Mouse (Mus musculus) layer of hippocampus, adult 9-11 months (tissue): ENCODE measurements at regions not wholly inside any gene's neighbourhood (a gene's known extent, or its start where the extent isn't known, plus 50 kb on each side); places are given as distances from the start of the nearest gene placed in this dataset.

ENCODE experiments used
- DNase-seq: peaks from one replicate; pipeline ENCODE4 v3.0.0; 2022

DNA sequence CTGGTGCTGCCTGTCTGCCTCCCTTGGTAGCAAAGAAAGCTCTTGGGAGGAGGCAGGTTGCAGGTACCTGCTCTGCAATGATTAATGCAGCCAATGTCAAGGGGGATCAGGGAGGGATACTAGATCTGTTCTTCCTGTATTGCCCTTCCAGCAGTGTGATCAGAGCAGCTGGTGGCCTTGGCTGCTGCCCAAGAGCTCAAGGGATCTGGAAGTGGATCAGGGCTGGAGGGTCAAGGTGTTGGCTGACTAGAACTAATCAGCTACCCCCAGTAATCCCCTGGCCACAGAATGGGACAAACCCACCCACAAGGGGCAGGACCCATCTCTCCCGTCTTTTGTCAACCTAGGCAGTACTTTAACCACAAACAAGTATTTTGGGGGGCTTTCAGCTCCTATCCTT is 211.8 kb upstream of the Atp6ap2 start:
- DNase-seq: no peak

DNA sequence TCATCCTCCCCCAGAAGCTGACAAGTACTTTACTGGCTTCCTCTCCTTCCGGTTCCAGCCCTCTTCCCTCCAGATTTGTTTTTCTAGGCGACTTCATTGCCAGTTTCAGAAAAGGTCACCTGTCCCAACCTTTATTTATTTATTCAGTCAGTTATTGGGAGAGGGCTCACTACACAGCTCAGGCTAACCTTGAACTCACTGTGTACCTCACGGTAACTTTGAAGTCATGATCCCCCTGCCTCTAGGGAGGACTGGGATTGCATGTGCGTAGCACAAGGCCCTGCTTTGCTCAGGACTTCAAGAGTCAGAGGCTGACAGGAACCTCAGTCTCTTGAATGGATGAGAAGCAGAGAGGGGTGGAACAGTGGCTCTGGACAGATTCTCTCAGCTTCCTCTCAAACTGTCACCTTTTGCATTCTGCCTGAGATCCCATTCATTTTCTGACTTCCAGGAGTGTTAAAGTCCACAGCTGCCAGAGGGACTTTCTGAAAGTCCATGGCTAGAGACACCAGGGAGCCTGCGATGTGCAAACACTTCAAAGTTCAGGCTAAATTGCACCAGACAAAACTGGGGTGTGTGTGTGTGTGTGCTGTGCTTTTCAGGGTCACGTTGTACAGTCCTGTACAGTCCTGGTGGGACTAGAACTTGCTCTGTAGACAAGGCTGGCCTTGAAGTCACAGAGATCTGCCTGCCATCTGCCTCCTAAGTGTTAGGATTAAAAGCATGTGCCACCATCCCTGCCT is 211.2 kb upstream of the Atp6ap2 start:
- DNase-seq: no peak

GRCm38 (mm10) chrX:12377441-12377840 is 210.2 kb upstream of the Atp6ap2 start:
- no peak for DNase-seq

DNA sequence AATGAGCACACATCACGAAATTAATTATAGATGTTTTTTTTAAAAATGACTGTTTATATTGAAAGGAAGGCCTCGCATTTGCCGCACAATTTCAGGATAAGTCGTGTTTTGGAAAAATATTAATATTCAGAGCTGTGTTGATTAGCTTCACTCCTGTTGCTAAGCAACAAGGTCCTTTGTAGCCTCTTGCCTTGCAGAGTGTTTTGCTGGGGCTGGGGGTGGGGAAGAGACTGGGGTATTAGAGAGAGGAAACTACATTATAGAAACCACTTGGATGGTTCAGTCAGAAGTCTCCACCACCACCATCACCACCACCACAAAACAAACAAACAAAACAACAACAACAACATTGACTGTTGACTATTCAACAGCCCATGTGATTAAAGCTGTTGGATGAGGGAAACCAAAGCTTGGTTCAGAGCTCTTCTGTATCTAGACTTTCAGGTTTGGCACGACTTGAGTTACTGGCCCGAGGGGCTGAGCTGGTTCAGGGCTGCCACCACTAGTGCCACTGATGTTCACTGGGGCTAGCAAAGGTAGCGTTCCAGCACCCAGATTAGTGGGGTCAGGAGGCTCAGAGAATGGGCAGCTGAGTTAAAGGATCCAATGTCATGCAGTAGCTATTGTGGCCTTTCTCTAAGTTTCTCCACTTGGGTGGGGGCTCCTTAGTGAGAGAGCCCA is 195.3 kb upstream of the Atp6ap2 start:
- no peak for DNase-seq

GRCm38 (mm10) chrX:12409319-12409718 is 178.3 kb upstream of the Atp6ap2 start:
- DNase-seq: no peak

DNA sequence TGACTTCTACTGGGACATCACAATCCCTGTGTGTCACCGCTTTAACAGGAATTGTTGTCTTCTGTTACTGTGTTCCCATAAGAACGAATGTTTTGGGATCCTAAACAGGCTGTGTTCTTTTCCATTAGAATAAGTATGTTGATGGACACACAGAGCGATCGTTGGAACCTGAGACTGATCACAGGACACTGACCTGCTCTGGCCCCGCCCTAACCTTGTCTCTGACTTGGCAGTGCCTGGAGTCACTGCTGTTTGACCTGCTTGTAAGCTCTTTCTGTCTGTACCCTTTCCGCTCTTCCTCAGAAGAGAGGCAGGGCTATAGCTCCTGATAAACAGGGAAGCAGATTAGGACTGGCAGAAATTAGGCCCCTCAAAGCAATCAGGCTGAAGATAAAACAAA is 162.0 kb upstream of the Atp6ap2 start:
- no peak for DNase-seq

- no peak for DNase-seq
Observed at GRCm38 (mm10) chrX:12426664-12427063, 160.9 kb upstream of the Atp6ap2 start.

- no peak for DNase-seq
Observed at GRCm38 (mm10) chrX:12432289-12432688, 155.3 kb upstream of the Atp6ap2 start.

- no peak for DNase-seq
Observed at GRCm38 (mm10) chrX:12435656-12436055, 151.9 kb upstream of the Atp6ap2 start.

- DNase-seq: no peak
Observed at GRCm38 (mm10) chrX:12436106-12436505, 151.5 kb upstream of the Atp6ap2 start.

DNA sequence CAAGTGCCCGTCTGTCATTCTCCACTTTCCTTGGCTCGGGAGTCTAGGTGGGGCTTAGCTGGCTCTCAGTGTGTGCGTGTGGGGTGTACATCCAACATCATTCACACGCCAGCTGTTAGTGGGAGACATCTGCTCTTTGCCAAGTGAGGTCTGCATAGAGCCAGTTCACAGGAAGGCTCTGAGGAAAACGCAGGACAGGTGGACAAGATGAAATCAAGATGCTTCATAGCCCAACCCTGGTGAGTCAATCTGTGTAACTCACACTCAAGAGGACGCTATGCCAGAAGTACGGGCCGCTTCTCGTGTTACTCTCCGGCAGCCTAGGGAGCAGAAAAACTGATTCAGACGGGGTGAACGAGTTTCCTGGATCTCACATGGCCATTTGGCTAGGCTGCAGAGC is 148.2 kb upstream of the Atp6ap2 start:
- peak; percentile 5 for DNase-seq

- no peak for DNase-seq
Observed at GRCm38 (mm10) chrX:12443794-12444193, 143.8 kb upstream of the Atp6ap2 start.

DNA sequence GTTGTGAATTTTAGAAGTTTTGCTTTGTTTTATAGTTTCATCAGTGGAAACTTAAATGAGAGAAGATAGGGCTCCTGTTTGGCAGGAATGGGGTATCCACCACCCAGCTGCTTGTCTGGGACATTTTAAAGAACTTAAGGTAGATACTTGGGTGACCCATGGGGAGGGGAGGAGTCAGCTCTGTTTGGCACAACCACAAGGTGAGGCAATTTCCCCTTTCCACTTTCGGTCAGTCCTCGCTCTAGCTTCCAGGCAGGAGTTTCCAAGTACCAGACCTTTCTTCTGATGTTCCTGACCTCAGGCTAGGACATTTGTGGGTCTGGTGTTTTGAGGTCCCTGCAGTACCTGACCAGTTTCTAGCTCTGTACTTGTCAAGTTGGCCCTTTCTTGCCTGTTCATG is 142.5 kb upstream of the Atp6ap2 start:
- DNase-seq: no peak

- no peak for DNase-seq
Observed at GRCm38 (mm10) chrX:12447962-12448361, 139.6 kb upstream of the Atp6ap2 start.

GRCm38 (mm10) chrX:12449688-12450087 is 137.9 kb upstream of the Atp6ap2 start:
- DNase-seq: no peak

- DNase-seq: no peak
Observed at GRCm38 (mm10) chrX:12452979-12453769, 134.4 kb upstream of the Atp6ap2 start.

- DNase-seq: no peak
Observed at GRCm38 (mm10) chrX:12461657-12462056, 125.9 kb upstream of the Atp6ap2 start.

GRCm38 (mm10) chrX:12462936-12463647 is 124.5 kb upstream of the Atp6ap2 start:
- no peak for DNase-seq

DNA sequence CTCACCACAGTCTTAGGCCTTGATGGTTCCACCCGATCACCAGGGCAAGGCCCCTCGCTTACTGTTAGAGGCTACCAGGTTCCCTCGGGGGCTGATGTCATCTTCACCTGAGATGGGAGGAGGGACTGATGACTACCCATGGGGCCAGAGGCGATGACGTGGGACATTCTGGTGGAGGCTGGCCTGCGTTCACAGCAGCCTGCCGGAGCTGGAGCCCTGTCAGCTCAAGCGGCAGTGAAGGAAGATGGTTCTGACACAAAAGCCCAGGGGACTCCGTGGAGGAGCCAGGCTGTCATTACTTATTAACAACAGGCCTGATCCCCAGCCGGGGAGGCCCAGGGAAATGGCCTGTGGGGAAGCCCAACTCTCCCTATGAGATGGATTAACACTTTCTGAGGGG is 121.3 kb upstream of the Atp6ap2 start:
- no peak for DNase-seq

DNA sequence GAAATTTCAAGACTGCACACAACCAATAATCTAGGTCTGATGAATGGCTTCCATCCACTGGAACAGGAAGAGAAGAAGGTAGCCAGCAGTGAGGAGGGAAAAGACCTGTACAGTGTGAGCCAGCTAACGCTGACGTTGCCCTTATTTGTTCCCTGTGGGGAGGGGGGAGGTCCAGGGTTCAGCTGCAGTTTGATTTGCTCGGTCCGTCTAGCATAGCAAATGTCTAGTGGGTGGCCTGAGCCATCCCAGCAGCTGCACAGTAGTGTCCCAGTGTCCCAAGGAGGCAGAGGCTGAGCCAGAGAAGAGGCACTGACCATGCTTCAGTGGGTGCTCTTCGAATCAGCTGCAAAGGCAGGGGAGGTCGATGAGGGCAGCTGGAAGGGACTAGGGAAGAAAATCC is 120.7 kb upstream of the Atp6ap2 start:
- DNase-seq: no peak

DNA sequence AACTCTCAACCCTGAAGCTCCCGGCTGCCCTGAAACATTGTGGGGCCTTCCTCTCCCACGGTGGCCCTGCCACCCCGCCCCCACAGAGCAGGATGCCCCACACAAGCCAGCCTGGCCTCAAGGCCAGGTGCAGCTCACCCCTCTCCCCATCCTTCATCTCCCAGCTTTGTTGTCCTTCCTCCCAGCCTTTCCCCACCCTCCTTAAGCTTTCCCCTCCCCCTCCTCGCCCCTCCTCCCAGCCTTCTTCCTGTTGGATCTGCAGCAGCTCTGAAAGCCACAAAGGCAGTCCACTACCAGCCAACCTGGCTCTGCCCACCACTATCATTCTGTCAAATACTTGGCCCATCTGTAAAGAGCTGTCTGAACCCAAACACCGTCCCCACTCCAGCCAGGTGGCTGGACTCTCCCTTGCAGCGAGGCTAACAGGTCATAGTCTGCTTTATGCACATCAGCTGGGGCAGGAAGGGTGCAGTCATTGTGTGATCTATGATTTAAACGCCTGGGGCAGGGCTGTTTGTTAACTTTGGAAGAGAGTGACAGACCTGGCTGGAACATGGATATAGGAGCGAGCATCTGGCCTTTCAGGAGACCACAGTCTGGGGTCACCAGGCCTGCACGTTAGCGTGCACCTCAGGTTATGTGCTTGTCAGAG is 119.9 kb upstream of the Atp6ap2 start:
- no peak for DNase-seq

- DNase-seq: no peak
Observed at GRCm38 (mm10) chrX:12472296-12472695, 115.3 kb upstream of the Atp6ap2 start.

GRCm38 (mm10) chrX:12479207-12479606 is 108.4 kb upstream of the Atp6ap2 start:
- DNase-seq: no peak
